In genomic region chr8:85076001-85076400, GRCm38 (mm10) we compare ENCODE assay signal across 9 mouse cellular contexts. TPM values are rescaled to one million over a fixed set of nuclear protein-coding genes. Genes with fewer than 3 reads are reported as not detected.
A peak's percentile ranks its signal among the peaks of the same experiment; 100 is the strongest.
DNase-seq lines count a peak whose midpoint lies in the region; ATAC-seq and TF ChIP-seq lines count a peak whose summit lies in the region.
"Had no signal": no experiment of that assay in that cellular context is flagged by ENCODE, and none has a peak within 500 bp of the region (broad histone marks: within the 10 kb centered on the region; RNA-seq: fewer than 3 reads in every experiment).

No protein-coding gene starts in this region.

- H3K36me3 ChIP-seq in heart, postnatal 0 days (replicated peaks; ENCODE audit: control insufficient read depth, insufficient read depth, low read length), result peaks cover 39% of the 10 kb centered on the region

- DNase-seq in heart, postnatal 0 days (ENCODE audit: low spot score), result no peak
- no peak for DNase-seq in heart, postnatal 25 days (ENCODE audit: low spot score)
- peak; percentile 73 for DNase-seq in 3T3-L1 (ENCODE audit: low read depth, low spot score)
- peak; percentile 77 for DNase-seq in R1 (ENCODE audit: low read depth, low spot score)
- DNase-seq in heart, postnatal 4 days, result peak; percentile 60
- DNase-seq in mesoderm, embryonic 11.5 days (ENCODE audit: low read depth, low spot score), result peak; percentile 40
- no peak for DNase-seq in T-cell, adult 2 months (ENCODE audit: low spot score)
- DNase-seq in urinary bladder, postnatal 25 days (ENCODE audit: low spot score), result no peak

- no peak for TF ChIP-seq EP300 in heart, postnatal 0 days (IDR thresholded peaks at IDR 0.05; ENCODE audit: low read depth)

- no peak overlapping the region for H3K9ac ChIP-seq in heart, postnatal 0 days (replicated peaks; ENCODE audit: low read depth, low read length)

- TF ChIP-seq CTCF in heart, postnatal 0 days (IDR thresholded peaks at IDR 0.05; ENCODE audit: low read depth), result peak; percentile 48

- H3K27me3 ChIP-seq in heart, postnatal 0 days (ENCODE audit: control insufficient read depth, insufficient read depth, low read length), result no peaks in the 10 kb centered on the region

- intact Hi-C loops in heart, postnatal 25 days (cut with DNase I), result loop anchor here (10.0 kb wide), 3 partner anchors 219 to 479 kb away; partner anchors contain the start of genes Dnaja2, Orc6 and Vps35

- H3K4me2 ChIP-seq in heart, postnatal 0 days (ENCODE audit: low read depth, low read length), result no peak overlapping the region

- 75% methylated on average over 9 of the region's 9 CpGs for WGBS in heart, postnatal 0 days

- H3K4me3 ChIP-seq in heart, postnatal 0 days (ENCODE audit: low read depth, low read length), result no peak overlapping the region

- H3K4me1 ChIP-seq in heart, postnatal 0 days (ENCODE audit: control insufficient read depth, insufficient read depth), result peaks cover 11% of the 10 kb centered on the region

- no peaks in the 10 kb centered on the region for H3K9me3 ChIP-seq in heart, postnatal 0 days (replicated peaks; ENCODE audit: control insufficient read depth, low read length)

- no peak for ATAC-seq in heart, postnatal 0 days (ENCODE audit: insufficient read depth, low read depth)

- no peak overlapping the region for H3K27ac ChIP-seq in heart, postnatal 0 days (ENCODE audit: low read depth)

RNA-seq across cellular contexts. Expression of gene Dhps, which starts 4.4 kb away (rescaled TPM):
- 25.9 and 48.2 TPM in 2 replicates for total RNA-seq in heart, postnatal 0 days (2014; rRNA removed; ENCODE audit: low replicate concordance)
- 45.0 and 48.3 TPM in 2 replicates for polyA plus RNA-seq in heart, postnatal 0 days (2015; fragmentation: Nextera tagmentation; extraction: Ambion mirVana)
- 10 to 100 TPM; 26.4 to 26.5 TPM for total RNA-seq in heart, postnatal 25 days (2021)
- 10 to 100 TPM; 40.0 to 40.5 TPM for total RNA-seq in heart, postnatal 4 days (2021)

RNA-seq across cellular contexts. Expression of gene Wdr83os, which starts 4.5 kb away (rescaled TPM):
- total RNA-seq in heart, postnatal 0 days (2014; rRNA removed; ENCODE audit: low replicate concordance), result 101 and 116 TPM in 2 replicates
- polyA plus RNA-seq in heart, postnatal 0 days (2015; fragmentation: Nextera tagmentation; extraction: Ambion mirVana), result 99.8 and 103 TPM in 2 replicates
- total RNA-seq in heart, postnatal 25 days (2021), result 10 to 100 TPM; 39.4 to 43.1 TPM
- total RNA-seq in heart, postnatal 4 days (2021), result 10 to 100 TPM; 52.4 to 61.0 TPM

RNA-seq across cellular contexts. Expression of gene Wdr83, which starts 5.1 kb away (rescaled TPM):
- total RNA-seq in heart, postnatal 0 days (2014; rRNA removed; ENCODE audit: low replicate concordance), result 16.2 and 31.0 TPM in 2 replicates
- 38.8 and 42.9 TPM in 2 replicates for polyA plus RNA-seq in heart, postnatal 0 days (2015; fragmentation: Nextera tagmentation; extraction: Ambion mirVana)
- total RNA-seq in heart, postnatal 25 days (2021), result 10 to 100 TPM; 31.8 to 35.3 TPM
- total RNA-seq in heart, postnatal 4 days (2021), result 10 to 100 TPM; 22.7 to 28.9 TPM

RNA-seq across cellular contexts. Expression of gene Man2b1, which starts 7.1 kb away (rescaled TPM):
- 47.2 and 87.1 TPM in 2 replicates for total RNA-seq in heart, postnatal 0 days (2014; rRNA removed; ENCODE audit: low replicate concordance)
- polyA plus RNA-seq in heart, postnatal 0 days (2015; fragmentation: Nextera tagmentation; extraction: Ambion mirVana), result 24.0 and 24.9 TPM in 2 replicates
- total RNA-seq in heart, postnatal 25 days (2021), result 10 to 100 TPM; 24.7 to 26.5 TPM
- total RNA-seq in heart, postnatal 4 days (2021), result 10 to 100 TPM; 26.5 to 29.9 TPM

RNA-seq across cellular contexts. Expression of gene Gm5741, which starts 8.2 kb away (rescaled TPM):
- total RNA-seq in heart, postnatal 0 days (2014; rRNA removed; ENCODE audit: low replicate concordance), result not detected in 2 replicates
- polyA plus RNA-seq in heart, postnatal 0 days (2015; fragmentation: Nextera tagmentation; extraction: Ambion mirVana), result not detected in 2 replicates
- not detected for total RNA-seq in heart, postnatal 25 days (2021)
- not detected for total RNA-seq in heart, postnatal 4 days (2021)
- total RNA-seq: layer of hippocampus, postnatal 25 days had no signal

Comparison
In these comparisons a context has a peak if more than half of its experiments do, and no peak if none do; other contexts are left out.
1. DNase-seq: peak in 3T3-L1 (single experiment), R1 (single experiment), heart, postnatal 4 days (single experiment) and mesoderm, embryonic 11.5 days (single experiment); none in heart, postnatal 0 days (single experiment), heart, postnatal 25 days (single experiment), T-cell, adult 2 months (single experiment) and urinary bladder, postnatal 25 days (single experiment).